Mouse (Mus musculus) mouse trophoblast stem cell (cell line): ENCODE measurements at regions not wholly inside any gene's neighbourhood (a gene's known extent, or its start where the extent isn't known, plus 50 kb on each side); places are given as distances from the start of the nearest gene placed in this dataset.

ENCODE experiments used
- in situ Hi-C, 2 experiments: fragments of 300-500 bp; cut with MseI, MboI; formaldehyde crosslinking; loops; 2 replicates in 1 of 2; 3 replicates in 1 of 2; pipeline ENCODE4 v1.15.1; 2025

DNA sequence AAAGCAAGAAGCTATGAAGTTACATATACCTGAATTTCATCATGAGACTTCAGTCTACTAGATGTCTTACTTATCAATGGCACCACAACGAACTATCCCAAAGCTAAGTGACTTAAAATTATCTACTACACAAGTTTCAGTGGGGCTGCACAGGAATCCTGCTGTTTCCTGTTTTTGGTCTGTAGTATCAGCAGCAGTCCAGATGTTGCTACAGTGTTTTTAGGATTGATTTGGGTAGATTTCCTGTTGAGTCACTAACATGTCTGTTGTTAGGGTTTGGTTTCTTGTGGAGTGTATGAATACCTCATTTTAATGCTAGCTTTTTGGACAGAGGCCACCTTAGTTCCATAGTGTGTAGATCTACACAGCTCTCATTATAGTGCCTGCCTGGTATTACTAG, 120.8 kb upstream of the Thumpd2 start:
- in situ Hi-C loops: loop anchor here (25.0 kb wide), 2 partner anchors 602 to 1777 kb away; no protein-coding TSS in a partner anchor

DNA sequence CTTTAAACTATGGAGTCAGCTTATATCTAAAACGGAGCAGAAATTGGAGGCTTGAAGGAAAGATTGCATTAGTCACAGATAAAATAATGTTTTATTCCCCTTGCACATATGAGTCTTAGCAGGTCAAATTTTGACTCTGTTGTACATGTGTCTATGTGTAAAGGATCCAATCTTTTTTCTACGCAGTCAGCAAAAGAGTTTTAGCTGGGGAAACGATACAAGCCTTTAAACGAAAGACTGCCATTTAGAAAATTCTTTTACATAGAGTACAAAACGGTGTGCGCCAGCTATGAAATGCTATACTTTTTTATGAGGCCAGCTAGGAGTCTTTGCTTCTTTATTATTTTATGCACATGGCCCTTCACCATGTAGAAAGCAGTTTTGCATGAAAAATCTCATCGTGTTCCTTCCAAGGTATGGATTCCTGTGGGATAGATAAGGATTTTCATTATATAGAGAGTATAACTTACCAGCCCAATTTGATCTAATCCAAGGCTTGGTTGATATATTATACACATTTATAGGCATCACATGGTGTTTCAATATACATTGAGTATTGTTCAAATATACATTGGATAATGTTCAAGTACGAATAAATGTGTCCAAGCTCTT, 116.0 kb upstream of the Thumpd2 start:
- in situ Hi-C loops: loop anchor here (25.0 kb wide), 2 partner anchors 606 to 1781 kb away; no protein-coding TSS in a partner anchor

DNA sequence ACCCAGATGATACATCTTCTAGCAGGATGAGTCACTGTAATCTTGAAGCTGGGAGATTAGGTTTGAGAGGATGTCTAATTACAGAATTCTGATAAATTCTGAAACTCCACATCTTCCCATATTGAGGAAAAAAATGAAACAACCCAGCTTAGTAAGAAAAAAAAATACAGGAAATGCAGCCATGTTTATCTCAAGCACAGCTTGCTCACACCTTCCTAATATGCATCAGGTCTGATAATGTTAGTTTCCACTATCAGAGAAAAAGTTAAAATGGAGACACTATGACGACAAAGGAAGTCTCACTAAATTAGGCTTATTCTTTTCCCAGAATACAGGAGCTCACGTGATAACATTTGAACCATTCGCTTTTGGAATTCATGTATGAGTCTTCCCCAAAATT, 111.4 kb upstream of the Thumpd2 start:
- in situ Hi-C loops: loop anchor here (25.0 kb wide), 2 partner anchors 611 to 1786 kb away; no protein-coding TSS in a partner anchor

DNA sequence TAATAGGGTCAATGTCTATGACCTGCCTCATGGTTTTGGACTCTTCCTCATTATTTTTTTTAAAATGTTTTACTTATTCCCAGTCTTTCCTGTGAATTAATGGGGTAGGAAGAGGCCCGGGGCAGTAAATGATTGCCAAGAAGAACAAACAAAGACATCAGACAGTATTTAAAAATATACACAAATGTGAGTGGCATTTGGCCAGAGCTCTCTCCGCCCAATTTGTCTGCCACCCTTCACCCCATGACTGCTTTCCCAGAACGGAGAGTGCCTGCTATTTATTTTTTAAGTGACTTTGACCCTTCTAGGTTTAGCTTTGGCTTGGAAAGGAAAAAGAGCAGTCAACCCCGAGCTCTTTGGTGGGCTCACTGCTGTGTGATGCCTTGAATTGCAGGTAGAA, 111.0 kb upstream of the Thumpd2 start:
- in situ Hi-C loops: loop anchor here (25.0 kb wide), 2 partner anchors 611 to 1786 kb away; no protein-coding TSS in a partner anchor

DNA sequence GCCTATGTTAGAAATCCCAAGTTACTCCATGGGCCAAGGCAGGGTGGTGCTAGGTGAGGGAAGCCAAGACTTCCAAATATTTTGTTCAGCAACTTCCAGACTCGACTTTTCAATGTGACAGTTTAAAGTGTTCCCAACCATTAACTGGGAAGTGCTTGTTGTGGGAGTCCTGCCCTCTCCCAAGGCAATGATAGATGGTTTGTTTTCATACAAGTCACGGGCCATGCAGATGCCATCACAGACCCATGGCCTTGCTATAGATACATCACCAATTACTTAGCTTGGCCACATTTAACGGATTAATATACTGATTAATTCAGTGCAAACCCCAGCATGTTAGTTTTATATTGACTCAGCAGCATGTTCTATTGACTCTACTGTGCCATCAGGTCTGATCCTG, 108.1 kb upstream of the Thumpd2 start:
- in situ Hi-C loops: no loop called here

DNA sequence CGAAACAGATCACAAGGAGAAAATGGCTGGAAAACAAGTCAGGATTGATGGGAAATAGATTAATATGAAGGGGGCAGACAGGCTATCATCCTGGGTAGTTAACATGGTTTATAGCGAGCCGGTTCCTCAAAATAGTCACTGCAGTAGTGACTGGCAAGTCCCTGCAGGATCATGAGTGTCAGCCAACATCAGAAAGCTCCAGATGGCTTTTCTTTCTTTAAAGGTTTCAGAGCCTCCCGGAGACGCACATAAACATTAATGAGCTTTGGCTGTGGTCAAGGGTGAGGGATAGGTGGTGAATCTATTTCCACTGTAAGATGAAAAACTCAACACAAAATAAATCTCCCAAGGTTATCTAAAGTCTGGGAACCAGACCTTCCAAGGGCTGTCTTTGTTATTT, 104.2 kb upstream of the Thumpd2 start:
- in situ Hi-C loops: no loop called here

GRCm38 (mm10) chr17:81150730-81151129, 85.8 kb upstream of the Thumpd2 start:
- in situ Hi-C loops: no loop called here

DNA sequence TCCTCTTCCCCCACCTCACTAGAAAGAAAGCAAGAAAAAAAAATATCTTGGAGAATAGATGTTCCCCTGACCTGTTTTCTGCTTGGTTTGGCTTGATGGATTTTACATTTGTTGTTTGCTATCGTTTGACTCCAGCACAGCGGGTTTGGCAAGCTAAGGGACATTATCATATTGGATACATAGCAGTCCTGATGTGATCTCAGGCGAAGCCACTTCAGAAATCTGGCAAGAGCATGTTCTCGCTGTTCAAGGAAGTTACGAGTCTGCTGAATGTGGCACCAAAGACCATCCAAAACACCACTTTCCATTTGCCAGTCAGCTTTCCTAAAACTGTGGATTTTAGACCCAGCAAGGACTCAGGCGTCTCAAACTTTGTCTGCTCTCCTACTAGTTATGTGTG, 69.8 kb upstream of the Thumpd2 start:
- in situ Hi-C loops: no loop called here

- in situ Hi-C loops: no loop called here
Measured at GRCm38 (mm10) chr17:81133227-81133626, 68.3 kb upstream of the Thumpd2 start.
